In genomic region chr6:117775304-117776050, GRCm38 (mm10) we compare ENCODE assay signal across 18 mouse cellular contexts.
DNase-seq lines count a peak whose midpoint lies in the region; ATAC-seq and TF ChIP-seq lines count a peak whose summit lies in the region.
"Had no signal": no experiment of that assay in that cellular context is flagged by ENCODE, and none has a peak within 500 bp of the region (broad histone marks: within the 10 kb centered on the region; RNA-seq: fewer than 3 reads in every experiment).

No protein-coding gene starts in this region.

- no peak overlapping the region for H3K4me3 ChIP-seq in midbrain, embryonic 14.5 days (replicated peaks; ENCODE audit: low read depth, low read length)
- H3K4me3 ChIP-seq in midbrain, embryonic 11.5 days (ENCODE audit: low read depth, low read length), result no peak overlapping the region
- H3K4me3 ChIP-seq: heart, adult 2 months; limb, embryonic 12.5 days; liver, embryonic 12.5 days had no signal

- no peaks in the 10 kb centered on the region for H3K9me3 ChIP-seq in midbrain, embryonic 14.5 days (ENCODE audit: control insufficient read depth, low read length)
- H3K9me3 ChIP-seq in midbrain, embryonic 11.5 days (ENCODE audit: control insufficient read depth, low read length), result no peaks in the 10 kb centered on the region
- H3K9me3 ChIP-seq: limb, embryonic 12.5 days; liver, embryonic 12.5 days had no signal

- DNase-seq in frontal cortex, postnatal 25 days (ENCODE audit: low spot score in 2 of 2), result no peak
- peak; percentile 48 for DNase-seq in midbrain, embryonic 14.5 days
- DNase-seq in midbrain, embryonic 11.5 days (ENCODE audit: low spot score, missing footprints), result no peak
- peak; percentile 1 for DNase-seq in NIH3T3 (ENCODE audit: low read depth)
- DNase-seq in brain, embryonic 14.5 days (ENCODE audit: low read depth), result peak; percentile 34
- no peak for DNase-seq in heart, postnatal 25 days (ENCODE audit: low spot score)
- DNase-seq: adrenal gland, adult 8-10 months; cerebellum, adult 11 months; heart, adult 2 months; heart, postnatal 4 days; kidney, adult 9 months; kidney, postnatal 36 days; lung, adult 2 months; thymus, postnatal 14 days had no signal

- H3K9ac ChIP-seq in midbrain, embryonic 14.5 days (replicated peaks; ENCODE audit: low read length), result no peak overlapping the region
- H3K9ac ChIP-seq in midbrain, embryonic 11.5 days (ENCODE audit: low read length), result no peak overlapping the region
- H3K9ac ChIP-seq: limb, embryonic 12.5 days; liver, embryonic 12.5 days had no signal

- H3K27me3 ChIP-seq in midbrain, embryonic 14.5 days (ENCODE audit: control insufficient read depth, insufficient read depth, low read length), result no peaks in the 10 kb centered on the region
- H3K27me3 ChIP-seq in midbrain, embryonic 11.5 days (ENCODE audit: control insufficient read depth, insufficient read depth, low read length), result no peaks in the 10 kb centered on the region
- H3K27me3 ChIP-seq: limb, embryonic 12.5 days; liver, embryonic 12.5 days; Patski had no signal

- no peak overlapping the region for H3K27ac ChIP-seq in midbrain, embryonic 14.5 days (replicated peaks; ENCODE audit: low read depth, low read length)
- no peak overlapping the region for H3K27ac ChIP-seq in midbrain, embryonic 11.5 days (ENCODE audit: low read depth, low read length)
- H3K27ac ChIP-seq: heart, adult 2 months; limb, embryonic 12.5 days; liver, embryonic 12.5 days had no signal

- intact Hi-C loops in heart, postnatal 25 days (cut with DNase I), result no loop called here

- H3K4me1 ChIP-seq in midbrain, embryonic 14.5 days (ENCODE audit: control insufficient read depth, insufficient read depth, low read length), result no peaks in the 10 kb centered on the region
- no peaks in the 10 kb centered on the region for H3K4me1 ChIP-seq in midbrain, embryonic 11.5 days (ENCODE audit: control insufficient read depth, insufficient read depth, low read length)
- H3K4me1 ChIP-seq: limb, embryonic 12.5 days; liver, embryonic 12.5 days had no signal

- H3K36me3 ChIP-seq in midbrain, embryonic 14.5 days (ENCODE audit: control insufficient read depth, insufficient read depth, low read length), result no peaks in the 10 kb centered on the region
- H3K36me3 ChIP-seq in midbrain, embryonic 11.5 days (ENCODE audit: control insufficient read depth, insufficient read depth, low read length), result no peaks in the 10 kb centered on the region
- H3K36me3 ChIP-seq: limb, embryonic 12.5 days; liver, embryonic 12.5 days had no signal

- 77% methylated on average over 11 of the region's 11 CpGs for WGBS in midbrain, embryonic 14.5 days
- 86% methylated on average over 11 of the region's 11 CpGs for WGBS in midbrain, embryonic 11.5 days

- ATAC-seq in frontal cortex, adult (ENCODE audit: low TSS enrichment), result peak; percentile 79
- ATAC-seq in midbrain, embryonic 14.5 days (ENCODE audit: low FRiP score, low TSS enrichment), result no peak
- no peak for ATAC-seq in midbrain, embryonic 11.5 days (ENCODE audit: low FRiP score)
- ATAC-seq: liver, embryonic 12.5 days; Patski had no signal

- TF ChIP-seq CTCF in brain, embryonic 14.5 days (IDR thresholded peaks at IDR 0.05; ENCODE audit: borderline replicate concordance, extremely low read depth, insufficient read depth, insufficient read length), result no peak

- TF ChIP-seq POLR2A in brain, embryonic 14.5 days (IDR thresholded peaks at IDR 0.05; ENCODE audit: borderline replicate concordance, extremely low read depth, insufficient read depth, insufficient read length, poor library complexity, severe bottlenecking), result no peak

- H3K4me2 ChIP-seq in midbrain, embryonic 14.5 days (ENCODE audit: low read length), result no peak overlapping the region
- H3K4me2 ChIP-seq in midbrain, embryonic 11.5 days, result no peak overlapping the region
- H3K4me2 ChIP-seq: limb, embryonic 12.5 days; liver, embryonic 12.5 days had no signal

Comparison
In these comparisons a context has a peak if more than half of its experiments do, and no peak if none do; other contexts are left out.
1. DNase-seq: peak in midbrain, embryonic 14.5 days (single experiment), NIH3T3 (single experiment) and brain, embryonic 14.5 days (single experiment); none in frontal cortex, postnatal 25 days (0 of 2), midbrain, embryonic 11.5 days (single experiment) and heart, postnatal 25 days (single experiment).